In genomic region chr10:86842659-86843058, GRCm38 (mm10) we compare ENCODE assay signal across 29 mouse cellular contexts.
DNase-seq lines count a peak whose midpoint lies in the region; ATAC-seq and TF ChIP-seq lines count a peak whose summit lies in the region.
"Had no signal": no experiment of that assay in that cellular context is flagged by ENCODE, and none has a peak within 500 bp of the region (broad histone marks: within the 10 kb centered on the region; RNA-seq: fewer than 3 reads in every experiment).

No protein-coding gene starts in this region.

- ATAC-seq in forebrain, embryonic 16.5 days = peak; percentile 69
- ATAC-seq in forebrain, embryonic 12.5 days (ENCODE audit: low FRiP score) = no peak
- ATAC-seq in hindbrain, embryonic 12.5 days (ENCODE audit: low FRiP score) = no peak
- ATAC-seq: forebrain, embryonic 14.5 days; hindbrain, postnatal 0 days; inflammation-experienced regulatory T-cells, adult 6 months; intestine, embryonic 16.5 days; Patski had no signal

- no peaks in the 10 kb centered on the region for H3K27me3 ChIP-seq in forebrain, embryonic 16.5 days (replicated peaks; ENCODE audit: control insufficient read depth, insufficient read depth, low read length)
- H3K27me3 ChIP-seq in forebrain, embryonic 12.5 days = no peaks in the 10 kb centered on the region
- no peaks in the 10 kb centered on the region for H3K27me3 ChIP-seq in hindbrain, embryonic 12.5 days
- H3K27me3 ChIP-seq: embryonic facial prominence, embryonic 13.5 days; heart, embryonic 12.5 days; heart, embryonic 15.5 days; Patski had no signal

- 74% methylated on average over 5 of the region's 5 CpGs for WGBS in forebrain, embryonic 16.5 days
- WGBS in forebrain, embryonic 12.5 days = 90% methylated on average over 5 of the region's 5 CpGs
- 85% methylated on average over 5 of the region's 5 CpGs for WGBS in hindbrain, embryonic 12.5 days

- no peak overlapping the region for H3K4me2 ChIP-seq in forebrain, embryonic 16.5 days (ENCODE audit: low read length)
- H3K4me2 ChIP-seq in forebrain, embryonic 12.5 days = no peak overlapping the region
- H3K4me2 ChIP-seq in hindbrain, embryonic 12.5 days (replicated peaks) = no peak overlapping the region
- H3K4me2 ChIP-seq: embryonic facial prominence, embryonic 13.5 days; heart, embryonic 12.5 days; heart, embryonic 15.5 days; hindbrain, embryonic 14.5 days had no signal

- no peak for TF ChIP-seq CTCF in layer of hippocampus, adult 2 months (conservative IDR thresholded peaks at IDR 0.05)

- H3K36me3 ChIP-seq in forebrain, embryonic 16.5 days (ENCODE audit: control insufficient read depth, insufficient read depth) = no peaks in the 10 kb centered on the region
- no peaks in the 10 kb centered on the region for H3K36me3 ChIP-seq in forebrain, embryonic 12.5 days (replicated peaks)
- no peaks in the 10 kb centered on the region for H3K36me3 ChIP-seq in hindbrain, embryonic 12.5 days
- H3K36me3 ChIP-seq: embryonic facial prominence, embryonic 10.5 days; embryonic facial prominence, embryonic 13.5 days; hindbrain, embryonic 10.5 days had no signal

- peaks cover 7% of the 10 kb centered on the region; the same call in 1 of the 2 replicates for H3K4me1 ChIP-seq in forebrain, embryonic 16.5 days (replicated peaks; ENCODE audit: control insufficient read depth, insufficient read depth, low read length)
- H3K4me1 ChIP-seq in forebrain, embryonic 12.5 days = no peaks in the 10 kb centered on the region
- no peaks in the 10 kb centered on the region for H3K4me1 ChIP-seq in hindbrain, embryonic 12.5 days
- H3K4me1 ChIP-seq: embryonic facial prominence, embryonic 10.5 days; embryonic facial prominence, embryonic 13.5 days; heart, embryonic 15.5 days; hindbrain, embryonic 10.5 days had no signal

- no peak overlapping the region for H3K27ac ChIP-seq in forebrain, embryonic 16.5 days (ENCODE audit: low read length)
- H3K27ac ChIP-seq in forebrain, embryonic 12.5 days = no peak overlapping the region
- H3K27ac ChIP-seq in layer of hippocampus, adult 2 months = peak overlapping the region; percentile 77
- no peak overlapping the region for H3K27ac ChIP-seq in hindbrain, embryonic 12.5 days
- H3K27ac ChIP-seq: embryonic facial prominence, embryonic 10.5 days; embryonic facial prominence, embryonic 13.5 days; heart, embryonic 15.5 days; hindbrain, embryonic 10.5 days; hindbrain, embryonic 14.5 days; hindbrain, postnatal 0 days had no signal

- H3K4me3 ChIP-seq in forebrain, embryonic 16.5 days (replicated peaks; ENCODE audit: low read length) = no peak overlapping the region
- H3K4me3 ChIP-seq in forebrain, embryonic 12.5 days (replicated peaks) = no peak overlapping the region
- no peak overlapping the region for H3K4me3 ChIP-seq in layer of hippocampus, adult 2 months
- no peak overlapping the region for H3K4me3 ChIP-seq in hindbrain, embryonic 12.5 days
- H3K4me3 ChIP-seq: embryonic facial prominence, embryonic 10.5 days; embryonic facial prominence, embryonic 13.5 days; erythroblast, embryonic 14.5 days; heart, embryonic 12.5 days; heart, embryonic 15.5 days; hindbrain, embryonic 10.5 days had no signal

- H3K9me3 ChIP-seq in forebrain, embryonic 16.5 days (ENCODE audit: control insufficient read depth, low read length) = no peaks in the 10 kb centered on the region
- no peaks in the 10 kb centered on the region for H3K9me3 ChIP-seq in forebrain, embryonic 12.5 days
- no peaks in the 10 kb centered on the region for H3K9me3 ChIP-seq in hindbrain, embryonic 12.5 days (replicated peaks)
- H3K9me3 ChIP-seq: embryonic facial prominence, embryonic 10.5 days; embryonic facial prominence, embryonic 13.5 days; heart, embryonic 12.5 days; heart, embryonic 15.5 days; hindbrain, embryonic 10.5 days had no signal

- DNase-seq in layer of hippocampus, adult 2 months (ENCODE audit: low spot score in 2 of 2) = peak in 1 of 2 experiments; percentile 34
- no peak for DNase-seq in layer of hippocampus, postnatal 10 days (ENCODE audit: low spot score in 2 of 2)
- DNase-seq in NIH3T3 (ENCODE audit: low read depth) = peak; percentile 80
- DNase-seq: adrenal gland, postnatal 10 days; adrenal gland, postnatal 36 days; cerebellum, adult 11-12 months; cerebellum, adult 8-10 months; cerebellum, postnatal 10 days; cerebellum, postnatal 36 days; embryo, embryonic 11 days; gastrocnemius, postnatal 25 days; heart, adult 18-20 months; heart, postnatal 10 days; heart, postnatal 36 days had no signal

- H3K9ac ChIP-seq in forebrain, embryonic 16.5 days (replicated peaks; ENCODE audit: low read depth, low read length) = no peak overlapping the region
- H3K9ac ChIP-seq in forebrain, embryonic 12.5 days = no peak overlapping the region
- no peak overlapping the region for H3K9ac ChIP-seq in hindbrain, embryonic 12.5 days
- H3K9ac ChIP-seq: embryonic facial prominence, embryonic 13.5 days; heart, embryonic 12.5 days; heart, embryonic 15.5 days; hindbrain, embryonic 14.5 days had no signal
